Mouse (Mus musculus) testis, adult 2 months (tissue): ENCODE measurements around the gene Slc48a1. TPM values are rescaled to one million over a fixed set of nuclear protein-coding genes. Genes with fewer than 3 reads are reported as not detected.

Experiments used
- H3K27ac ChIP-seq: fragments of 200-500 bp; 2 replicates; pipeline ENCODE4 v1.5.1; 2012; ENCODE audit warnings: low read depth, low read length; ENCODE audit not compliant: control insufficient read depth, insufficient read depth
- H3K27me3 ChIP-seq: fragments of 200-500 bp; 2 replicates; pipeline ENCODE4 v1.6.1; 2012; ENCODE audit warnings: mild to moderate bottlenecking, low read length, moderate library complexity; ENCODE audit not compliant: control insufficient read depth, insufficient read depth
- H3K36me3 ChIP-seq: fragments of 200-500 bp; 2 replicates; pipeline ENCODE4 v1.6.1; 2012; ENCODE audit warnings: mild to moderate bottlenecking, low read length; ENCODE audit not compliant: control insufficient read depth, insufficient read depth
- H3K4me1 ChIP-seq: fragments of 200-500 bp; 2 replicates; pipeline ENCODE4 v1.6.1; 2012; ENCODE audit warnings: low read length; ENCODE audit not compliant: control insufficient read depth, insufficient read depth
- H3K4me3 ChIP-seq: fragments of 200-500 bp; 2 replicates; pipeline ENCODE4 v1.5.1; 2012; ENCODE audit warnings: low read depth, mild to moderate bottlenecking, low read length, moderate library complexity, mixed read lengths; ENCODE audit not compliant: control insufficient read depth
- CTCF ChIP-seq: fragments of 200-500 bp; IDR thresholded peaks from 2 replicates; pipeline ENCODE4 v1.5.1; 2012; ENCODE audit warnings: low read depth, mild to moderate bottlenecking, inconsistent platforms, low read length, moderate library complexity; ENCODE audit not compliant: control insufficient read depth, insufficient read depth, insufficient replicate concordance
- POLR2A ChIP-seq: fragments of 200-500 bp; IDR thresholded peaks from 2 replicates; pipeline ENCODE4 v1.6.1; 2012; ENCODE audit warnings: low read depth, mild to moderate bottlenecking, inconsistent platforms, low read length, moderate library complexity; ENCODE audit not compliant: control insufficient read depth
- polyA plus RNA-seq: library from polyadenylated mRNA; depleted of rRNA; stranded (reverse); fragments of >200 nt; gene quantifications from 2 replicates; pipeline ENCODE4 v1.2.3, GENCODE M21; 2012

Slc48a1 gene
- polyA plus RNA-seq, 1 experiment: 17.0 TPM

DNA sequence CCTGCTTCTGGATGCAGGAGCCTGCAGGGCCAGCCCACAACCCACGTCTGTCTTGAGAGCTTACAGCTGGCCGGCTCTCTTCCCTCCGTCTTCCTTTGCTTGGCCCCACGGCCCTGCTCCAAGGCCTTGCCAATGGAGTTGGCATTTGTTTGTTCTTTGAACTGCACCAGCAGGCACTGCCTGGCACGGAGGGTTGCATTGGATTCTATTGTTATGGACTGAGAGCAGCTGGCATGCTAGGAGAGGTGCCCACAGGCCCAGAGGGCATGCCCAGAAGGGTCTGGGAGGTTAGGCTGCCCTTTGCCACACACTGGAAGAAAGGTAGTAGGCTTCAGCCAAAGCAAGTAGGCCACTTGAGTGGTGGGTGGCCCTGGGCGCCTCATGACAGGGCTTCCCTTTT, 10.5 kb downstream of the Slc48a1 start:
- H3K4me1 ChIP-seq: peaks cover 11% of the 10 kb centered on the region
- H3K36me3 ChIP-seq: no peaks in the 10 kb centered on the region
- TF ChIP-seq POLR2A (no peak), CTCF (no peak)
- no peak overlapping the region for H3K27ac ChIP-seq
- H3K27me3 ChIP-seq: no peaks in the 10 kb centered on the region
- H3K4me3 ChIP-seq: no peak overlapping the region

DNA sequence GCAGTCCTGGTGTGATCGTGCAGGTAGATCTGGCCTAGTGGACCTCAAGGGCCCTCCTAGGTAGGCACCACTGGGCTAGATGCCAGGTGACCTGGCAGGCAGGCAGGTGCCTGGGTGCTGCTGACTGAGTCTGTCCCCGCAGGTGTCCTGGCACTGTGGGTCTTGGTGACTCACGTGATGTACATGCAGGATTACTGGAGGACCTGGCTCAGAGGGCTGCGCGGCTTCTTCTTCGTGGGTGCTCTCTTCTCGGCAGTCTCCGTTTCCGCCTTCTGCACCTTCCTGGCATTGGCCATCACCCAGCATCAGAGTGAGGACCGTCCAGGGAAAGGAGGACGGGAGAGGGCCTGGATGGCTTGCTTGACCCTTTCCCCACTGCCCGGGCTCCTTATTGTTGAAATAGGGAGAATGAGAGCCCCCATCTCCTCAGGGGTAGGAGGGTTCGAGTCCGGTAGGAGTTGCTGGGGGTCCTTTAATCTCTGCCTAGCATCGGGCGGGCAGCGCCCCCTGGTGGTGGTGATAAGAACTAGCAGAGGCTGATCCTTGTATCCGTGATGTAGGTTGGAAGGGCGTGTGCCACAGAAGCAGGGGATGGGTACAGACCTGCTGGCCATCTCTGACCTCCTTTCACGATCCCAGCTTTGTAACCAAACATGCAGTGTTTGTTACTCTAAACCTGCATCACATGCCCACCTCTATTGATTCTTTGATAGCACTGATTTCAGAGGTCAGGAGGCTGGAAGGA, 11.6 kb downstream of the Slc48a1 start:
- Histone ChIP-seq H3K27ac (no peak overlapping the region), H3K27me3 (no peaks in the 10 kb centered on the region), H3K4me3 (no peak overlapping the region), H3K36me3 (no peaks in the 10 kb centered on the region), H3K4me1 (peaks cover 7% of the 10 kb centered on the region)
- TF ChIP-seq POLR2A: no peak
- TF ChIP-seq CTCF: peak; percentile 96

DNA sequence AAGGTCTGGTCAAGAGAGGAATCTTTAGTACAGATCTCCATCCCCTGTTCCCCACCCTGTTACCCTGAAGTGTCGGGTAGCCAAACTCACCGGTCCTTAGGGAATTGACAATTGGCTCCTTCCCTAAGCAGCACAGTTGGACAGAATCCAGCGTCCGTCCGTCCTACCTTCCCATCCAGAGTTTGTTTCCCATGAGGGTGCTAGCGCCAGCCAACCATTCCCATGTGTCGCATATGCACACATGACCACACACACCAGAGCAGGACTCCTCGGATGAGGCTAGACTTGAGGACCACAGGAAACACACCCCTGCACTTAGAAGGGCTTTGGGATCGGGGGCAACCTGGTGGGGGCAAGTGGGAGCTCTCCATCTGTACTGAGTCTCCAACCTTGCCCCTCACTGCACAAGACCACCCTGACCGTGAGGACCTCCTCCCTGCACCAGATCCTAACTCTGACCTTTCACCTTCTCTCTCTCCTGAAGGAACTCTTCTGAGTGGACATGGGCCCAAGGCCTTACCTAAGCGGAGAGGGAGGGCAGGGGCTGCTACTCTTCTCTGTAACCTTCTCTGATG, 12.9 kb downstream of the Slc48a1 start:
- H3K4me1 ChIP-seq: peaks cover 7% of the 10 kb centered on the region
- H3K27me3 ChIP-seq: no peaks in the 10 kb centered on the region
- no peak overlapping the region for H3K4me3 ChIP-seq
- no peaks in the 10 kb centered on the region for H3K36me3 ChIP-seq
- TF ChIP-seq POLR2A (no peak), CTCF (no peak)
- no peak overlapping the region for H3K27ac ChIP-seq

DNA sequence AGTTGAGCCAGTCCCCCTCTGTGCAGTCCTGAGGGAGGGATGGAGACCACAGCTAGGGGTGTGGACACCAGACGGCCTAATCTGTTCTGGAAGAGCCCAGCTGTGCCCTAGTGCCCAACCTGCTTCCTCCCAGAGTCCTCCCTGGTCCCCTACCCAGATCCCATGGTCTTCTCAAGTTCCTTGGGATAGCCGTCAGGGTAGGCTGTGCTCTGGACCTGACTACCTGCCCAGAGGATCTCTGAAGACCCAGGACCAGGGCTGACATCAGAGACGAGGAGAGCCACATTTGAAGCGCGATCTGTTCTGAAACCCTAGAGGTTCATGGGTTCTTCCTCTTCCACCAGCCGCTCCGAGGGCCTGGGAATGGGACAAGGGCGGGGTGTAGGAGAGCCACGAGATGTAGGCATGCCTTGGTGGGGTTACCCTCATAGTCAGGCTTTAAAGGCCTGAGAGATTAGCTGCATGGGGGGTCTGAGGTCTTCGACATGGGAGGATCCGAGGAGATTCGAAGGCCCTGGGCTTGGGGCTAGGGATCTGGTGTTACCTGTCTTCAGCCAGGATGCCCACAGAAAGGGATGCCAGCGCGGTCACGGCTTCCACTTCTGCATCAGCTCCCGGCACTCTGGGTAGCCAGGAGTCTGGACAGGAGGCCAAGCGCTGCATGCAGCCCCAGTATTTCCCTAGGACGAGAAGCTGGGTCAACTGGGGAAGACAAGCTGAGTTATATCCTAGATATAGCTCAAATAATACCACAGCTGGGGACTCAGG, 15.2 kb downstream of the Slc48a1 start:
- Histone ChIP-seq H3K27ac (no peak overlapping the region), H3K36me3 (no peaks in the 10 kb centered on the region), H3K27me3 (no peaks in the 10 kb centered on the region), H3K4me1 (peaks cover 7% of the 10 kb centered on the region), H3K4me3 (no peak overlapping the region)
- TF ChIP-seq POLR2A: no peak
- no peak for TF ChIP-seq CTCF

DNA sequence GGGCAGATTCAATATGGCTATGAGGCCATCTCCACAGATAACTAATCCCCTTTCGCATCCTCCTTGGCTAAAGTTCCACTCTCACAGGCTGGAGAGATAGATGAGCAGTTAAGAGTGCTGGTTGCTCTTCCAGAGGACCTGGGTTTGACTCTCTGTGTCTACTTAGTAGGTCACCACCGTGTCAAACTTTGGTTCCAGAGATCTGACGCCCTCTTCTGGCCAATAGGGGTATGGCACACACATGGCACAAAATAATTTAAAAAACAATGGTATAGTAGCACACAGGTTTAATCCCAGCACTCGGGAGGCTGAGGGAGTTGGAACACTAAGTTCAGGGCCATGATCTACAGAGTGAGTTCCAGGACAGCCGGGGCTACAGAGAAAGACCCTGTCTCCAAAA, 15.9 kb downstream of the Slc48a1 start:
- TF ChIP-seq CTCF: peak; percentile 14; the same call in 1 of the 2 replicates
- no peak for TF ChIP-seq POLR2A
- no peak overlapping the region for H3K4me3 ChIP-seq
- H3K27ac ChIP-seq: no peak overlapping the region
- no peaks in the 10 kb centered on the region for H3K36me3 ChIP-seq
- H3K4me1 ChIP-seq: peaks cover 7% of the 10 kb centered on the region
- H3K27me3 ChIP-seq: no peaks in the 10 kb centered on the region

DNA sequence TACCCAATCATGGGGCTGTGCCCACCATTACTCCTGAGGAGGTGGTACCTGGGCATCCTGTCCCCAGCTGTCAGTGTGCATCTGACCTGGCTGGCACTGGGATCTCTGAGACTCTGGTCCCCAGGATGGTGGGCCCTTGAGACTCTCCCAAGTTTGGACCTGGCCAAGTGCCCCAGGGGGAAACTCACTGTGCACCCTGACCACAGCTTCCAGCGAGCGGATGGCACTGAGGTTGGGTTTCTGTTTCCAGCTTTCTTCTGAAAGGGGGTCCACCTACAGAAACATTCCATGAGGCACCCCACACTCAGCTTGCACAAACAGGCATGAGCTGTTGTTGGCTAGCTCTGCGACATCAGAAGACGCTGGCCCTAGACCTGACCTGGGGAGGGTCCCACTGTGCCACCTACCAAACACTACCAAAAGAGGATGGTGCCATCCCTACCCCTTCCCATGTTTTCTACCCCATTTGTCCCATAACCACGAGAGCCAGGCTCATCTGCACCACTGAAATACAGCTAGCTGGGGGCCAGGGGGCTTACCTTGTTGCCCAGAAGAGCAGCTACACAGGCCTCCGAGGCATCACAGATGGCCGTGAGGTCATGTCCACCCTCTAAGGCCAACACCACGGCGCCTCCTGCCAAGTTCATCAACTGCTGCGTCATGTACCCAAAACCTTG, 17.4 kb downstream of the Slc48a1 start:
- H3K4me3 ChIP-seq: no peak overlapping the region
- H3K4me1 ChIP-seq: peaks cover 3% of the 10 kb centered on the region
- no peak overlapping the region for H3K27ac ChIP-seq
- H3K27me3 ChIP-seq: no peaks in the 10 kb centered on the region
- TF ChIP-seq POLR2A (no peak), CTCF (no peak)
- H3K36me3 ChIP-seq: no peaks in the 10 kb centered on the region
